7 mouse cellular contexts compared by ENCODE assay signal in the genomic region with DNA sequence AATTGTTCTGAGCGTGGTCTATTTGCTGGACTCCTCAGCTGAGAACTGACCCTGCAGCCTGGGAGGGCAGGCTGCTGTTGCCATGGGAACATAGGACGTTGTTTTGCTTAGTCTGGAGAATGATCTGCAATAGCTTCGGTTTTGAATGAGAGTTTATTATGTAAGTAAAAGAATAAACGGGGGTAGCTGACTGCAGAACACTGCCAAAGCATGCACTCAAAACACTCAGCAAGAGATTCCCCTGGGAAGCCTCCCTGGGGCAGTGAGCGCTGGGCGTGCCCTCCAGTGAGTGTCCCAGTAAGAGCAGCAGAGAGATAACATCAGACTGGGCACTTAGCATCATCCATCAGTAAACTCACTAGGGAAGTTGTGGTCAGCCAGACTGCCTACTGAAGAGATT.
DNase-seq lines count a peak whose midpoint lies in the region; ATAC-seq and TF ChIP-seq lines count a peak whose summit lies in the region.

No protein-coding gene starts in this region.

- H3K27me3 ChIP-seq in forebrain, embryonic 13.5 days = no peaks in the 10 kb centered on the region
- no peaks in the 10 kb centered on the region for H3K27me3 ChIP-seq in kidney, adult 2 months (replicated peaks; ENCODE audit: control insufficient read depth, insufficient read depth, low read length)
- no peaks in the 10 kb centered on the region for H3K27me3 ChIP-seq in midbrain, embryonic 14.5 days (ENCODE audit: control insufficient read depth, insufficient read depth, low read length)

- DNase-seq in ovary, adult 18-20 months (ENCODE audit: low spot score) = peak; percentile 19
- DNase-seq in ovary, postnatal 14 days (ENCODE audit: low spot score) = no peak
- peak; percentile 55 for DNase-seq in kidney, adult 2 months
- DNase-seq in midbrain, embryonic 14.5 days = peak; percentile 68
- DNase-seq in T-cell, adult 2 months (ENCODE audit: low spot score) = no peak
- DNase-seq in spleen, adult 12 weeks (ENCODE audit: low spot score) = no peak

- WGBS in forebrain, embryonic 13.5 days = 9% methylated on average over 6 of the region's 6 CpGs
- WGBS in kidney, adult 2 months = 14% methylated on average over 6 of the region's 6 CpGs
- WGBS in midbrain, embryonic 14.5 days = 2% methylated on average over 6 of the region's 6 CpGs

- H3K9me3 ChIP-seq in forebrain, embryonic 13.5 days (replicated peaks) = no peaks in the 10 kb centered on the region; the same call in 1 of the 2 replicates
- no peaks in the 10 kb centered on the region for H3K9me3 ChIP-seq in midbrain, embryonic 14.5 days (ENCODE audit: control insufficient read depth, low read length)

- peak; percentile 41 for ATAC-seq in forebrain, embryonic 13.5 days
- no peak for ATAC-seq in midbrain, embryonic 14.5 days (ENCODE audit: low FRiP score, low TSS enrichment)

- peak overlapping the region; percentile 4; the same call in 1 of the 2 replicates for H3K27ac ChIP-seq in forebrain, embryonic 13.5 days
- no peak overlapping the region for H3K27ac ChIP-seq in kidney, adult 2 months (ENCODE audit: insufficient read depth, low read depth, low read length)
- 0 out of 2 replicates have a peak overlapping the region, but pooled peaks have one; percentile 20 for H3K27ac ChIP-seq in midbrain, embryonic 14.5 days (replicated peaks; ENCODE audit: low read depth, low read length)

- TF ChIP-seq POLR2A in kidney, adult 2 months (IDR thresholded peaks at IDR 0.05; ENCODE audit: low read depth, low read length) = no peak

- TF ChIP-seq CTCF in kidney, adult 2 months (conservative IDR thresholded peaks at IDR 0.05; ENCODE audit: insufficient read depth, insufficient read length, low read depth, low read length) = no peak

- H3K4me3 ChIP-seq in forebrain, embryonic 13.5 days = no peak overlapping the region
- H3K4me3 ChIP-seq in kidney, adult 2 months (ENCODE audit: insufficient read depth, low read depth, low read length) = no peak overlapping the region
- H3K4me3 ChIP-seq in midbrain, embryonic 14.5 days (replicated peaks; ENCODE audit: low read depth, low read length) = no peak overlapping the region

- peaks cover 19% of the 10 kb centered on the region for H3K4me1 ChIP-seq in forebrain, embryonic 13.5 days
- no peaks in the 10 kb centered on the region; the same call in 1 of the 2 replicates for H3K4me1 ChIP-seq in kidney, adult 2 months (ENCODE audit: control insufficient read depth, insufficient read depth, low read length)
- H3K4me1 ChIP-seq in midbrain, embryonic 14.5 days (ENCODE audit: control insufficient read depth, insufficient read depth, low read length) = peaks cover 16% of the 10 kb centered on the region

- peak overlapping the region; percentile 36; the same call in 1 of the 2 replicates for H3K4me2 ChIP-seq in forebrain, embryonic 13.5 days
- peak overlapping the region; percentile 29 for H3K4me2 ChIP-seq in midbrain, embryonic 14.5 days (ENCODE audit: low read length)

- no peaks in the 10 kb centered on the region for H3K36me3 ChIP-seq in forebrain, embryonic 13.5 days (ENCODE audit: poor library complexity, severe bottlenecking)
- H3K36me3 ChIP-seq in kidney, adult 2 months (ENCODE audit: control insufficient read depth, insufficient read depth, low read length) = no peaks in the 10 kb centered on the region
- no peaks in the 10 kb centered on the region for H3K36me3 ChIP-seq in midbrain, embryonic 14.5 days (ENCODE audit: control insufficient read depth, insufficient read depth, low read length)

- no peak overlapping the region for H3K9ac ChIP-seq in forebrain, embryonic 13.5 days
- H3K9ac ChIP-seq in midbrain, embryonic 14.5 days (replicated peaks; ENCODE audit: low read length) = peak overlapping the region; percentile 14; the same call in 1 of the 2 replicates

Comparison
In these comparisons a context has a peak if more than half of its experiments do, and no peak if none do; other contexts are left out.
1. DNase-seq: peak in ovary, adult 18-20 months (single experiment), kidney, adult 2 months (single experiment) and midbrain, embryonic 14.5 days (single experiment); none in ovary, postnatal 14 days (single experiment), T-cell, adult 2 months (single experiment) and spleen, adult 12 weeks (single experiment).